Mouse (Mus musculus) liver, embryonic 13.5 days (tissue): ENCODE data around the gene Cfap20. TPM values are rescaled to one million over a fixed set of nuclear protein-coding genes. Genes with fewer than 3 reads are reported as not detected.

Source experiments
- ATAC-seq: fragments of 200-750 bp; cut with Nextera tagmentation; 2 replicates; pipeline ENCODE4 v1.8.0; 2017; ENCODE audit warnings: low read depth, mild to moderate bottlenecking, moderate number of reproducible peaks, moderate library complexity
- DNase-seq: peaks from one replicate; pipeline ENCODE4 v3.0.0; 2022
- H3K27ac ChIP-seq: fragments of 300-500 bp; sonication (generic); 2 replicates; pipeline ENCODE4 v1.5.1; 2015; ENCODE audit warnings: moderate library complexity, mild to moderate bottlenecking, inconsistent platforms
- H3K27me3 ChIP-seq: fragments of 300-500 bp; sonication (generic); 2 replicates; pipeline ENCODE4 v1.6.1; 2015; ENCODE audit warnings: mild to moderate bottlenecking, inconsistent platforms
- H3K36me3 ChIP-seq: fragments of 300-500 bp; sonication (generic); 2 replicates; pipeline ENCODE4 v1.6.1; 2015; ENCODE audit warnings: mild to moderate bottlenecking, inconsistent platforms
- H3K4me1 ChIP-seq: fragments of 300-500 bp; sonication (generic); replicated peaks from 2 replicates; pipeline ENCODE4 v1.6.1; 2015; ENCODE audit warnings: inconsistent platforms
- H3K4me2 ChIP-seq: fragments of 300-500 bp; sonication (generic); 2 replicates; pipeline ENCODE4 v1.6.1; 2015; ENCODE audit warnings: inconsistent platforms, mild to moderate bottlenecking, moderate library complexity
- H3K4me3 ChIP-seq: fragments of 300-500 bp; sonication (generic); replicated peaks from 2 replicates; pipeline ENCODE4 v1.5.1; 2015; ENCODE audit warnings: mild to moderate bottlenecking, inconsistent platforms
- H3K9ac ChIP-seq: fragments of 300-500 bp; sonication (generic); 2 replicates; pipeline ENCODE4 v1.6.1; 2015; ENCODE audit warnings: mild to moderate bottlenecking, inconsistent platforms
- H3K9me3 ChIP-seq: fragments of 300-500 bp; sonication (generic); replicated peaks from 2 replicates; pipeline ENCODE4 v1.6.1; 2016; ENCODE audit warnings: inconsistent platforms
- WGBS: fragments of 180-500 bp; shearing (Covaris S2); methylation state at CpG from one replicate; pipeline ENCODE4 v1.1.7; 2015; ENCODE audit not compliant: insufficient replicate concordance; 5-methylcytosine and 5-hydroxymethylcytosine counted together
- polyA plus RNA-seq: library from polyadenylated mRNA; unstranded; fragments of >200 nt; fragmentation: Nextera tagmentation; extraction: Ambion mirVana; gene quantifications from 2 replicates; pipeline ENCODE4 v1.2.1, GENCODE M21; 2015

The Cfap20 gene
- polyA plus RNA-seq, 1 experiment from 2014 or later, result 41.2 TPM

DNA sequence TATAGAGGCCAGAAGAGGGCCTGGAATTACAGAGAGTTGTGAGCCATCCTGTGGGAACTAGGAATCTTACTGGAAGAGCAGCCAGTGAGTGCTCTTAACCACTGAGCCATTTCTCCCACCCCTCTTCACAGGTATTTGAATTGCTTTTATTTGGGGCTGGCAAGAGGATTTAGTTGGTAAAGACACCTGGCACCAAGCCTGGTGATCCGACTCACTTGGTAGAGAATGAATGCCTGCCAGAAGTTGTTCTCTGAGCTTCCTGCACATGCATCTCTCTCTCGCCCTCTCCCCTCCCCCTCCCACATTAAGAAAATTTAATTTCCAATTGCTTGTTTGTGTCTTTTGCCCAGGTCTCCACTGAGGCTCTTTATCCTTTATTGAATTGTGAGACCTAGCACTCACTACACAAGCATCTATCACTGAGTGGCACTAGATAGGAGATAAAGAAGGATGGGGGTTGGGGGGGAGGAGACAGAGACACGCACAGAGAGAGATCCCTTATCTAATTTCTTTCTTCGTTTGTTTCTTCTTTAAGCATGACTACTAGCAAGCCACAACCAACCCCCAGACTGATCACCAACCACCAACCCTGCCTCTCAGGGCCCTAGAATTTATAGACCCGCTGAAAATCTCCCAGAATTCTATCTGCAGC lies 2.8 kb upstream of the Cfap20 start:
- Histone ChIP-seq H3K9ac (no peak overlapping the region), H3K27me3 (no peaks in the 10 kb centered on the region), H3K4me3 (no peak overlapping the region), H3K4me1 (peaks cover 65% of the 10 kb centered on the region), H3K9me3 (no peaks in the 10 kb centered on the region), H3K36me3 (no peaks in the 10 kb centered on the region), H3K4me2 (no peak overlapping the region), H3K27ac (no peak overlapping the region)
- no peak for DNase-seq
- ATAC-seq, result no peak
- WGBS, result 34% methylated on average over 5 of the region's 5 CpGs

GRCm38 (mm10) chr8:95435930-95436329 lies 1.3 kb upstream of the Cfap20 start:
- Histone ChIP-seq H3K36me3 (no peaks in the 10 kb centered on the region), H3K9me3 (no peaks in the 10 kb centered on the region), H3K27ac (no peak overlapping the region), H3K4me2 (no peak overlapping the region), H3K4me3 (no peak overlapping the region), H3K4me1 (peaks cover 63% of the 10 kb centered on the region), H3K27me3 (no peaks in the 10 kb centered on the region), H3K9ac (no peak overlapping the region)
- ATAC-seq, result no peak
- DNase-seq, result no peak
- 79% methylated on average over 3 of the region's 3 CpGs for WGBS

DNA sequence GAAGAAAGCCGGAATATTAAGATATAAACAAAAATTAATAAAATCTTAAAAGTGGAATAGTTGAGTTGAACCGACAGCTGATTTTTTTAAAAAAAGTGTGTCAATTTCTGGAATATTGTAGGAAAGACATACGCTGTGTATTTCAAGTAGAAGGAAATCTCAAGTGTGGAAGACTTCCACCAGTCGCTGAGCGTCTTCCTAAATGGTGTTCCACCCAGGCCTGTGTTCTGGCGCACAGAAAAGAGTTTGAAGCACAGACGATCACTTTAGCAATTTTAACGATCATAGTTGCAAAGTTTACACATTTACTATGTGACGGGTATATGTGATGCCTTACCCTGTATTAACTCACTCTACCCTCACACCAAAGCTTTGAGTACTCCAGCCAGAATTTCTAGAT lies 802 bp upstream of the Cfap20 start:
- DNase-seq, result no peak
- no peak for ATAC-seq
- Histone ChIP-seq H3K9ac (no peak overlapping the region), H3K4me2 (peak overlapping the region; percentile 95), H3K9me3 (no peaks in the 10 kb centered on the region), H3K27ac (no peak overlapping the region), H3K36me3 (no peaks in the 10 kb centered on the region), H3K4me1 (peaks cover 62% of the 10 kb centered on the region), H3K27me3 (no peaks in the 10 kb centered on the region), H3K4me3 (peak overlapping the region; percentile 90; the same call in 1 of the 2 replicates)
- WGBS, result 89% methylated on average over 9 of the region's 9 CpGs

- peaks cover 61% of the 10 kb centered on the region for H3K4me1 ChIP-seq
- peak; percentile 41; the same call in 1 of the 2 replicates for ATAC-seq
Observed at GRCm38 (mm10) chr8:95434233-95434632, 436 bp downstream of the Cfap20 start.

GRCm38 (mm10) chr8:95433124-95433523 lies 1.5 kb downstream of the Cfap20 start:
- peak overlapping the region; percentile 90 for H3K4me3 ChIP-seq
- H3K27ac ChIP-seq, result no peak overlapping the region
- no peaks in the 10 kb centered on the region for H3K9me3 ChIP-seq
- peak overlapping the region; percentile 88 for H3K9ac ChIP-seq
- WGBS, result 84% methylated on average over 4 of the region's 4 CpGs
- H3K36me3 ChIP-seq, result no peaks in the 10 kb centered on the region
- DNase-seq (no peak), ATAC-seq (no peak)
- H3K27me3 ChIP-seq, result no peaks in the 10 kb centered on the region
- H3K4me2 ChIP-seq, result peak overlapping the region; percentile 95
- H3K4me1 ChIP-seq, result peaks cover 67% of the 10 kb centered on the region

More at GRCm38 (mm10) chr8:95434233-95434632, 436 bp downstream of the Cfap20 start:
- H3K9ac ChIP-seq, result peak overlapping the region; percentile 88
- no peaks in the 10 kb centered on the region for H3K9me3 ChIP-seq
- under 1% methylated on average over 25 of the region's 25 CpGs for WGBS
- H3K4me3 ChIP-seq, result peak overlapping the region; percentile 90
- H3K36me3 ChIP-seq, result no peaks in the 10 kb centered on the region
- H3K27ac ChIP-seq, result peak overlapping the region; percentile 88
- H3K4me2 ChIP-seq, result peak overlapping the region; percentile 95
- no peaks in the 10 kb centered on the region for H3K27me3 ChIP-seq
- no peak for DNase-seq

DNA sequence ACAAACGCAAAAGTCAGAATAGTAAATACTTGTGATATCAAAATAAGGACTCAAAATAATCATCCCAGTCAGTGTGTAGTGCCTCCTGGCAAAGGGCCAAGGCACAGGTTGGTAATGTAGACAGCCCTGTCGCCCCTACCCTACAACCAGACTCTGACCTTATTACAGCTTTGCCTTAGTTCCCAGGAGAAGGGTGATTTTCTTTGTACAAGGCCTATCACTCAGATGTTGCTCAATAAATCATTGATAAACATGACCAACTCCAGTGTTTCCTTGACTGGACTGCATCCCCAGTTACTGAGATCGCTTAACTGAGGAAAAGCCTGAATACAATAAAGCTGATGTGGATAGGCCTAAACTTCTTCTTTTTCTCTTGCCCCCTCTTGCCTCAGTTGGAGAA lies 2.2 kb downstream of the Cfap20 start:
- Histone ChIP-seq H3K9ac (no peak overlapping the region), H3K27ac (no peak overlapping the region), H3K27me3 (no peaks in the 10 kb centered on the region), H3K9me3 (no peaks in the 10 kb centered on the region), H3K4me2 (peak overlapping the region; percentile 95; the same call in 1 of the 2 replicates), H3K36me3 (no peaks in the 10 kb centered on the region), H3K4me1 (peaks cover 71% of the 10 kb centered on the region), H3K4me3 (no peak overlapping the region)
- no peak for DNase-seq
- 70% methylated on average over 3 of the region's 3 CpGs for WGBS
- ATAC-seq, result no peak

- Histone ChIP-seq H3K27me3 (no peaks in the 10 kb centered on the region), H3K9me3 (no peaks in the 10 kb centered on the region), H3K4me3 (no peak overlapping the region), H3K36me3 (no peaks in the 10 kb centered on the region), H3K4me1 (peaks cover 87% of the 10 kb centered on the region), H3K4me2 (no peak overlapping the region), H3K9ac (no peak overlapping the region), H3K27ac (no peak overlapping the region)
- DNase-seq (no peak), ATAC-seq (no peak)
- WGBS, result 63% methylated on average over 3 of the region's 3 CpGs
Observed at GRCm38 (mm10) chr8:95429945-95430344, 4.7 kb downstream of the Cfap20 start.

DNA sequence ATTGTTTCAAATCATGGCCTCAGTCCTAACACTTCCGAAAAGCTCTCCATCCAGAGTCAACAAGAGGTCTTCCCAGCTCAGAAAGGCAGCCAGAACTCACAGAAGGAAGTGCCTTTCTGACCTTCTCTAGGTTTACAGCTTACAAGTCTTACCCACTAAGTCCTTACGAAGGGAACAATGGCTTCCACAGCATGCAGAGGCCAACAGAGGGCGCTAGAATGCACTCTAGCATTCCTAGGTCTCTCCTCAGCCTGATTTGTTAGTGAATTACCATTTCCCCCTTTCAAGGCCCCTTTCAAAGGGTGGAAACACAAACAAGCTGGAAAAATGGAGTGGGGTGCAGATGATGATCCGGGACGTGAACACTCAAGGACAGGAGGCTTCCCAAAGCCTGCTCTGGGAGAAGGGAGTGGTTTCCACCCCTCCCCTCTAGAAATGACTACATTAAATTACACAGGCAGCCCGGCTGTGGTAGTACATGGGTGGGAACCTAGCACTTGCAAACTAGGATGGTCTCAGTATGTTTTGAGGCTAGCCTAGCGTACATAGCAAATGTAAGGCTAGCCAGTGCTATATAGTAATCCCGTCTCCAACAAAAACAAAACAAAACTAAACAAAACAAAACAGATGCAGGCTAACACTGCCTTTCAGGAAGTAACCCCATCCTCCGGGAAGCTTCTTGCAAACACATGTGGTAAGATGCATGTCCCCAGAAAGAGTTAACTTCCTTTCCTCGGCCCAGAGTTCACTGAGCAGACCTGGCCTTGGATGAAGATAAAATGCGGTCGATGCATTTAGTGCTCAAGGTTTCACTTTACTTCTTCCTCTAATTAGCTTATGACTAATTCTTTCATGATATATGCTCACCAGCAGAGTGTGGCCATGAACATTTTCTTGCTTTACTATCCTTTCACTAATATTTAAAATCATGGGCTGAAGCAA lies 6.8 kb downstream of the Cfap20 start:
- Histone ChIP-seq H3K9me3 (no peaks in the 10 kb centered on the region), H3K9ac (peak overlapping the region; percentile 22; the same call in 1 of the 2 replicates), H3K4me2 (peak overlapping the region; percentile 45), H3K4me3 (peak overlapping the region; percentile 18), H3K4me1 (peaks cover 80% of the 10 kb centered on the region), H3K27ac (peak overlapping the region; percentile 61), H3K27me3 (no peaks in the 10 kb centered on the region), H3K36me3 (peaks cover 2% of the 10 kb centered on the region)
- peak; percentile 41 for DNase-seq
- 0 out of 2 replicates have a peak, but pooled peaks have one; percentile 34 for ATAC-seq
- 18% methylated on average over 12 of the region's 12 CpGs for WGBS

DNA sequence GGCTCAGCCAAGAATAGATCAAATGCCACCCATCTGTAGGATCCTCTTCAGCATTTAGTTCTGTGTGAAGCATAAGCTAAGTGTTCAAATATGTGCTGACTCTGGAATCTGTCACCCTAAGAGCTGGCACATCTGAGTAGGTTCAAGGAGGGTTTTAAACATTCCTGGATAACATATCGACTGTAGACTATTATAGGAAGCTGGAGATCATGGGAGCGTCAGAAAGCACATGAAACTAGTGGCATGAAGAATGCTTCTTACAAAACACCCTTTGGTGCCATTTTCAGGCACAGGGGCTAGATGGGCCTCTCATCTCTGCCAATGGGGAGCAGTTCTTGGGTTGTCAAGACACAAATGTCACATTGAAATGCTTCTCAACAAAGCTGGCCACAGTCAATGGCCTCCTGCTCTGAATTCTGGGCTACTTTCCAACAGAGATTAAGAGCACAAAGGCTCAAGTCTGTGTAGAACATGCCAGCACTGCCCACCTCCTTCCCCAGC lies 7.8 kb downstream of the Cfap20 start:
- 65% methylated on average over 2 of the region's 2 CpGs for WGBS
- H3K9ac ChIP-seq, result no peak overlapping the region
- no peak overlapping the region for H3K4me2 ChIP-seq
- H3K36me3 ChIP-seq, result peaks cover 10% of the 10 kb centered on the region
- H3K9me3 ChIP-seq, result no peaks in the 10 kb centered on the region
- peak overlapping the region; percentile 30; the same call in 1 of the 2 replicates for H3K27ac ChIP-seq
- peaks cover 70% of the 10 kb centered on the region for H3K4me1 ChIP-seq
- no peak for ATAC-seq
- no peaks in the 10 kb centered on the region for H3K27me3 ChIP-seq
- no peak for DNase-seq
- no peak overlapping the region for H3K4me3 ChIP-seq

- WGBS, result 68% methylated on average over 7 of the region's 7 CpGs
- Histone ChIP-seq H3K9ac (no peak overlapping the region), H3K27ac (0 out of 2 replicates have a peak overlapping the region, but pooled peaks have one; percentile 22), H3K4me1 (peaks cover 52% of the 10 kb centered on the region), H3K4me3 (no peak overlapping the region), H3K36me3 (peaks cover 30% of the 10 kb centered on the region), H3K9me3 (no peaks in the 10 kb centered on the region), H3K27me3 (no peaks in the 10 kb centered on the region), H3K4me2 (no peak overlapping the region)
- no peak for DNase-seq
- ATAC-seq, result peak; percentile 66
Observed at GRCm38 (mm10) chr8:95424682-95425081, 10.0 kb downstream of the Cfap20 start.

DNA sequence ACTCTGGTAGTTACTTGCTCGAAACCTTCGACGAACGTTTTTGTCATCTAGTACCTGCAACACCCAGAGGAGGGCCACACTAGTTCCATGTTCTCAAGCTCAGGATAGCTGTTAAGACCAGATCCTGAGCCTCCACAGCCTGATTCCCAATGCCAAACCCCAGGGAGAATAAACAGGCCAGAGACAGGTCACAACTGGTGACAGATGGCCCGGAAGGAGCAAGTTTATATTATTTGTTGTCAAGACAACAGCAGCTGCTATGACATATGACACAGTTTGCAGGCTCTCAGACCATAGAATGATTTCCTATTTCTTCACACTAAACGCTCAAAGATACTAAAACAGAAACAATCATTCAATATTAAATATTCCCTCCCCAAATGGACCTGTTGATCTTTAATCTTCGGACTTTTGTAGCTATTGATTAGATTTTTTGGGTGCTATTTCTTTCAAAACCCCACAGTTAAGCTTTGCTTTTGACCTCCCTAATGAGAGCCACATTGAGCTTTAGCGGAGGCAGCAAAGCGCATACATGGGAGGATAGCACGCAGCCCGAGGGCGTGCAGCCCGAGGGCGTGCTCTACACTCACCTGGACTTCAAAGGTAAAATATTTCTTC lies 12.4 kb downstream of the Cfap20 start:
- no peak overlapping the region for H3K9ac ChIP-seq
- ATAC-seq, result no peak
- no peak overlapping the region for H3K4me3 ChIP-seq
- H3K4me2 ChIP-seq, result no peak overlapping the region
- DNase-seq, result no peak
- H3K4me1 ChIP-seq, result peaks cover 28% of the 10 kb centered on the region
- 84% methylated on average over 14 of the region's 14 CpGs for WGBS
- H3K27ac ChIP-seq, result no peak overlapping the region
- no peaks in the 10 kb centered on the region for H3K27me3 ChIP-seq
- peaks cover 34% of the 10 kb centered on the region for H3K36me3 ChIP-seq
- H3K9me3 ChIP-seq, result no peaks in the 10 kb centered on the region
